Mouse (Mus musculus): Measurements from ENCODE around the gene Slc9a3r1. TPM values are rescaled to one million over a fixed set of nuclear protein-coding genes. Genes with fewer than 3 reads are reported as not detected.

Gene Slc9a3r1
- polyA plus RNA-seq, 1 experiment from 2014 or later, result 59.8 TPM

- no peak overlapping the region for H3K27ac ChIP-seq
- DNase-seq, result no peak
- no peaks in the 10 kb centered on the region for H3K36me3 ChIP-seq
- no peaks in the 10 kb centered on the region for H3K27me3 ChIP-seq
- no peak overlapping the region for H3K9ac ChIP-seq
- ATAC-seq (ENCODE audit: low read depth), result no peak
- 48% methylated on average over 18 of the region's 18 CpGs for WGBS (ENCODE audit: insufficient replicate concordance)
- H3K4me3 ChIP-seq (replicated peaks), result no peak overlapping the region
- no peaks in the 10 kb centered on the region for H3K9me3 ChIP-seq (replicated peaks)
- H3K4me2 ChIP-seq, result no peak overlapping the region
- peaks cover 39% of the 10 kb centered on the region for H3K4me1 ChIP-seq (replicated peaks)
Measured at GRCm38 (mm10) chr11:115217439-115218410, 54.6 kb downstream of the Slc9a3r1 start.

GRCm38 (mm10) chr11:115219263-115219662 lies 56.1 kb downstream of the Slc9a3r1 start:
- Histone ChIP-seq H3K27ac (no peak overlapping the region), H3K27me3 (no peaks in the 10 kb centered on the region), H3K36me3 (no peaks in the 10 kb centered on the region), H3K4me2 (no peak overlapping the region), H3K9ac (no peak overlapping the region), H3K4me1 (replicated peaks) (peaks cover 49% of the 10 kb centered on the region), H3K9me3 (replicated peaks) (no peaks in the 10 kb centered on the region), H3K4me3 (replicated peaks) (no peak overlapping the region)
- DNase-seq (no peak), ATAC-seq (ENCODE audit: low read depth) (no peak; the same call in 1 of the 2 replicates)
- 51% methylated on average over 9 of the region's 9 CpGs for WGBS (ENCODE audit: insufficient replicate concordance)

- Histone ChIP-seq H3K4me1 (replicated peaks) (peaks cover 53% of the 10 kb centered on the region), H3K4me3 (replicated peaks) (no peak overlapping the region), H3K27ac (no peak overlapping the region), H3K36me3 (no peaks in the 10 kb centered on the region), H3K27me3 (no peaks in the 10 kb centered on the region), H3K9me3 (replicated peaks) (no peaks in the 10 kb centered on the region), H3K4me2 (no peak overlapping the region), H3K9ac (no peak overlapping the region)
- DNase-seq (no peak), ATAC-seq (ENCODE audit: low read depth) (no peak)
- 62% methylated on average over 10 of the region's 10 CpGs for WGBS (ENCODE audit: insufficient replicate concordance)
Measured at GRCm38 (mm10) chr11:115219685-115220084, 56.5 kb downstream of the Slc9a3r1 start.

- no peaks in the 10 kb centered on the region for H3K9me3 ChIP-seq (replicated peaks)
- DNase-seq, result no peak
- no peaks in the 10 kb centered on the region for H3K36me3 ChIP-seq
- peaks cover 67% of the 10 kb centered on the region for H3K4me1 ChIP-seq (replicated peaks)
- no peak overlapping the region for H3K4me2 ChIP-seq
- H3K27ac ChIP-seq, result no peak overlapping the region
- no peak overlapping the region for H3K9ac ChIP-seq
- H3K4me3 ChIP-seq (replicated peaks), result no peak overlapping the region
- no peaks in the 10 kb centered on the region for H3K27me3 ChIP-seq
- ATAC-seq (ENCODE audit: low read depth), result no peak
- WGBS (ENCODE audit: insufficient replicate concordance), result 71% methylated on average over 12 of the region's 12 CpGs
Measured at GRCm38 (mm10) chr11:115222077-115222476, 58.9 kb downstream of the Slc9a3r1 start.

GRCm38 (mm10) chr11:115222570-115222969 lies 59.4 kb downstream of the Slc9a3r1 start:
- no peak overlapping the region for H3K4me3 ChIP-seq (replicated peaks)
- no peaks in the 10 kb centered on the region for H3K36me3 ChIP-seq
- WGBS (ENCODE audit: insufficient replicate concordance), result 44% methylated on average over 5 of the region's 5 CpGs
- no peaks in the 10 kb centered on the region for H3K9me3 ChIP-seq (replicated peaks)
- H3K27me3 ChIP-seq, result no peaks in the 10 kb centered on the region
- H3K9ac ChIP-seq, result no peak overlapping the region
- H3K27ac ChIP-seq, result no peak overlapping the region
- H3K4me1 ChIP-seq (replicated peaks), result peaks cover 65% of the 10 kb centered on the region
- H3K4me2 ChIP-seq, result no peak overlapping the region
- ATAC-seq (ENCODE audit: low read depth) (no peak), DNase-seq (no peak)

GRCm38 (mm10) chr11:115223451-115223850 lies 60.3 kb downstream of the Slc9a3r1 start:
- DNase-seq (no peak), ATAC-seq (ENCODE audit: low read depth) (no peak)
- Histone ChIP-seq H3K36me3 (no peaks in the 10 kb centered on the region), H3K4me2 (no peak overlapping the region), H3K27ac (no peak overlapping the region), H3K27me3 (no peaks in the 10 kb centered on the region), H3K9me3 (replicated peaks) (no peaks in the 10 kb centered on the region), H3K9ac (no peak overlapping the region), H3K4me1 (replicated peaks) (peaks cover 65% of the 10 kb centered on the region), H3K4me3 (replicated peaks) (no peak overlapping the region)
- 57% methylated on average over 11 of the region's 11 CpGs for WGBS (ENCODE audit: insufficient replicate concordance)

- Histone ChIP-seq H3K27ac (no peak overlapping the region), H3K36me3 (no peaks in the 10 kb centered on the region), H3K4me2 (no peak overlapping the region), H3K4me3 (replicated peaks) (no peak overlapping the region), H3K9ac (no peak overlapping the region), H3K4me1 (replicated peaks) (peaks cover 64% of the 10 kb centered on the region), H3K27me3 (no peaks in the 10 kb centered on the region), H3K9me3 (replicated peaks) (no peaks in the 10 kb centered on the region)
- WGBS (ENCODE audit: insufficient replicate concordance), result 45% methylated on average over 6 of the region's 6 CpGs
- no peak for DNase-seq
- ATAC-seq (ENCODE audit: low read depth), result no peak
Measured at GRCm38 (mm10) chr11:115223877-115224276, 60.7 kb downstream of the Slc9a3r1 start.

GRCm38 (mm10) chr11:115224889-115225288 lies 61.7 kb downstream of the Slc9a3r1 start:
- no peak overlapping the region for H3K4me2 ChIP-seq
- no peak overlapping the region for H3K4me3 ChIP-seq (replicated peaks)
- H3K27me3 ChIP-seq, result no peaks in the 10 kb centered on the region
- peaks cover 54% of the 10 kb centered on the region for H3K4me1 ChIP-seq (replicated peaks)
- ATAC-seq (ENCODE audit: low read depth) (no peak), DNase-seq (no peak)
- no peak overlapping the region for H3K27ac ChIP-seq
- H3K36me3 ChIP-seq, result no peaks in the 10 kb centered on the region
- H3K9ac ChIP-seq, result no peak overlapping the region
- WGBS (ENCODE audit: insufficient replicate concordance), result 52% methylated on average over 8 of the region's 8 CpGs
- H3K9me3 ChIP-seq (replicated peaks), result no peaks in the 10 kb centered on the region

- no peak overlapping the region for H3K27ac ChIP-seq
- H3K4me1 ChIP-seq (replicated peaks), result peaks cover 50% of the 10 kb centered on the region
- no peaks in the 10 kb centered on the region for H3K27me3 ChIP-seq
- ATAC-seq (ENCODE audit: low read depth) (no peak), DNase-seq (no peak)
- no peak overlapping the region for H3K4me3 ChIP-seq (replicated peaks)
- WGBS (ENCODE audit: insufficient replicate concordance), result 79% methylated on average over 6 of the region's 6 CpGs
- H3K36me3 ChIP-seq, result no peaks in the 10 kb centered on the region
- H3K4me2 ChIP-seq, result no peak overlapping the region
- no peaks in the 10 kb centered on the region for H3K9me3 ChIP-seq (replicated peaks)
- H3K9ac ChIP-seq, result no peak overlapping the region
Measured at GRCm38 (mm10) chr11:115225301-115225700, 62.2 kb downstream of the Slc9a3r1 start.

- Histone ChIP-seq H3K4me2 (no peak overlapping the region), H3K4me3 (replicated peaks) (no peak overlapping the region), H3K27me3 (no peaks in the 10 kb centered on the region), H3K9ac (no peak overlapping the region), H3K9me3 (replicated peaks) (no peaks in the 10 kb centered on the region), H3K36me3 (no peaks in the 10 kb centered on the region), H3K27ac (no peak overlapping the region), H3K4me1 (replicated peaks) (peaks cover 60% of the 10 kb centered on the region)
- WGBS (ENCODE audit: insufficient replicate concordance), result 53% methylated on average over 14 of the region's 14 CpGs
- DNase-seq, result no peak
- ATAC-seq (ENCODE audit: low read depth), result peak; percentile 32; the same call in 1 of the 2 replicates
Measured at GRCm38 (mm10) chr11:115226811-115227491, 63.8 kb downstream of the Slc9a3r1 start.

GRCm38 (mm10) chr11:115227640-115228039 lies 64.5 kb downstream of the Slc9a3r1 start:
- no peaks in the 10 kb centered on the region for H3K27me3 ChIP-seq
- H3K4me3 ChIP-seq (replicated peaks), result no peak overlapping the region
- peaks cover 58% of the 10 kb centered on the region for H3K4me1 ChIP-seq (replicated peaks)
- no peaks in the 10 kb centered on the region for H3K9me3 ChIP-seq (replicated peaks)
- no peak overlapping the region for H3K4me2 ChIP-seq
- H3K27ac ChIP-seq, result no peak overlapping the region
- no peak overlapping the region for H3K9ac ChIP-seq
- no peak for DNase-seq
- 62% methylated on average over 12 of the region's 12 CpGs for WGBS (ENCODE audit: insufficient replicate concordance)
- no peak for ATAC-seq (ENCODE audit: low read depth)
- H3K36me3 ChIP-seq, result no peaks in the 10 kb centered on the region

Data from liver, embryonic 13.5 days (tissue).